Mouse (Mus musculus): ENCODE measurements around the gene Synj2bp. TPM values are rescaled to one million over a fixed set of nuclear protein-coding genes. Genes with fewer than 3 reads are reported as not detected.
"Not testable (repeated sequence)": the region's sequence is repeated elsewhere in the genome, so short reads cannot be mapped to it uniquely, and the experiment has no call there.

Gene Synj2bp
- total and polyA plus RNA-seq, 3 experiments, result 35.9 to 41.7 (median 39.5) TPM

- no peaks in the 10 kb centered on the region for H3K4me1 ChIP-seq (ENCODE audit: control insufficient read depth, insufficient read depth, low read length)
- H3K36me3 ChIP-seq (ENCODE audit: control insufficient read depth, insufficient read depth, low read length), result no peaks in the 10 kb centered on the region
- H3K27ac ChIP-seq, result peak overlapping the region; percentile 96
- TF ChIP-seq POLR2A (IDR thresholded peaks at IDR 0.05; ENCODE audit: insufficient read depth, low read depth, low read length) (no peak), EP300 (IDR thresholded peaks at IDR 0.05; ENCODE audit: insufficient read depth, low read depth, low read length) (no peak), CTCF (IDR thresholded peaks at IDR 0.05) (no peak)
- 0% methylated on average over 7 of the region's 7 CpGs for WGBS
- no peaks in the 10 kb centered on the region for H3K27me3 ChIP-seq (ENCODE audit: control insufficient read depth, insufficient read depth, low read length)
- DNase-seq, result no peak
- intact Hi-C loops (cut with DNase I), result loop anchor here (5.0 to 10.0 kb wide), 2 partner anchors 48 to 629 kb away; partner anchors contain the start of genes Gm20498 and Synj2bp
- H3K4me3 ChIP-seq, result peak overlapping the region; percentile 94
- H3K79me2 ChIP-seq (replicated peaks; ENCODE audit: control insufficient read depth, insufficient read depth, low read length), result peaks cover 3% of the 10 kb centered on the region
- H3K9ac ChIP-seq (ENCODE audit: low read depth, low read length), result peak overlapping the region; percentile 79; the same call in 1 of the 2 replicates
Observed at GRCm38 (mm10) chr12:81484212-81484611, 48.5 kb downstream of the Synj2bp start.

- intact Hi-C loops (cut with DNase I), result loop anchor here (5.0 to 10.0 kb wide), 2 partner anchors 49 to 629 kb away; partner anchors contain the start of genes Gm20498 and Synj2bp
- no peak overlapping the region for H3K9ac ChIP-seq (ENCODE audit: low read depth, low read length)
- WGBS, result 27% methylated on average over 17 of the region's 17 CpGs
Observed at GRCm38 (mm10) chr12:81483656-81484055, 49.1 kb downstream of the Synj2bp start.

GRCm38 (mm10) chr12:81459051-81459450, 73.7 kb downstream of the Synj2bp start:
- H3K79me2 ChIP-seq (replicated peaks; ENCODE audit: control insufficient read depth, insufficient read depth, low read length); DNase-seq; H3K4me3 ChIP-seq; H3K4me1 ChIP-seq (ENCODE audit: control insufficient read depth, insufficient read depth, low read length); H3K9ac ChIP-seq (ENCODE audit: low read depth, low read length); H3K27me3 ChIP-seq (ENCODE audit: control insufficient read depth, insufficient read depth, low read length); H3K27ac ChIP-seq; intact Hi-C loops (cut with DNase I); H3K36me3 ChIP-seq (ENCODE audit: control insufficient read depth, insufficient read depth, low read length): not testable (repeated sequence)
- whole genome bisulfite sequencing, result 94% methylated on average over 7 of the region's 7 CpGs

More at GRCm38 (mm10) chr12:81483656-81484055, 49.1 kb downstream of the Synj2bp start:
- Histone ChIP-seq H3K36me3 (ENCODE audit: control insufficient read depth, insufficient read depth, low read length) (no peaks in the 10 kb centered on the region), H3K4me3 (peak overlapping the region; percentile 94), H3K27ac (no peak overlapping the region), H3K79me2 (replicated peaks; ENCODE audit: control insufficient read depth, insufficient read depth, low read length) (peaks cover 3% of the 10 kb centered on the region), H3K27me3 (ENCODE audit: control insufficient read depth, insufficient read depth, low read length) (no peaks in the 10 kb centered on the region), H3K4me1 (ENCODE audit: control insufficient read depth, insufficient read depth, low read length) (no peaks in the 10 kb centered on the region)
- DNase-seq, result no peak
- TF ChIP-seq POLR2A (IDR thresholded peaks at IDR 0.05; ENCODE audit: insufficient read depth, low read depth, low read length) (no peak), CTCF (IDR thresholded peaks at IDR 0.05) (no peak), EP300 (IDR thresholded peaks at IDR 0.05; ENCODE audit: insufficient read depth, low read depth, low read length) (no peak)

Other genes with a start within 250 kb of the Synj2bp start
- gene Slc8a3, start 199.7 kb downstream of the Synj2bp start, total RNA-seq (2021), result under 1 TPM in 1 of 2 experiments, not detected in 1; 0.08 TPM
- gene Slc8a3, start 199.7 kb downstream of the Synj2bp start, polyA plus RNA-seq (2012; rRNA removed), result 0.18 TPM in 2 replicates
- gene Gm4787, start 153.4 kb downstream of the Synj2bp start, total RNA-seq (2021), result under 1 TPM; 0.39 to 0.59 TPM
- 0.12 and 0.23 TPM in 2 replicates for gene Gm4787, start 153.4 kb downstream of the Synj2bp start, polyA plus RNA-seq (2012; rRNA removed)
- gene Adam4, start 111.0 kb downstream of the Synj2bp start, total RNA-seq (2021), result under 1 TPM; 0.41 to 0.50 TPM
- 0.08 and 0.12 TPM in 2 replicates for gene Adam4, start 111.0 kb downstream of the Synj2bp start, polyA plus RNA-seq (2012; rRNA removed)
- 10 to 100 TPM; 58.8 to 66.8 TPM for gene Cox16, start 47.8 kb downstream of the Synj2bp start, total RNA-seq (2021)
- gene Cox16, start 47.8 kb downstream of the Synj2bp start, polyA plus RNA-seq (2012; rRNA removed), result 56.6 and 78.9 TPM in 2 replicates
- gene Gm20498, start within 50 bp of the Synj2bp start, total RNA-seq (2021), result 10 to 100 TPM; 44.2 to 48.8 TPM
- gene Gm20498, start within 50 bp of the Synj2bp start, polyA plus RNA-seq (2012; rRNA removed), result 12.1 and 18.3 TPM in 2 replicates
- gene Adam21, start 35.6 kb upstream of the Synj2bp start, total RNA-seq (2021), result under 1 TPM in 1 of 2 experiments, not detected in 1; 0.10 TPM
- gene Adam21, start 35.6 kb upstream of the Synj2bp start, polyA plus RNA-seq (2012; rRNA removed), result 0.09 TPM in 1 of 2 replicates, not detected in the other
- 10 to 100 TPM; 12.9 to 13.9 TPM for gene Med6, start 62.1 kb upstream of the Synj2bp start, total RNA-seq (2021)
- 6.8 and 9.5 TPM in 2 replicates for gene Med6, start 62.1 kb upstream of the Synj2bp start, polyA plus RNA-seq (2012; rRNA removed)
- 1 to 10 TPM; 1.7 to 2.2 TPM for gene Ttc9, start 98.3 kb upstream of the Synj2bp start, total RNA-seq (2021)
- gene Ttc9, start 98.3 kb upstream of the Synj2bp start, polyA plus RNA-seq (2012; rRNA removed), result 1.7 and 2.0 TPM in 2 replicates
- gene Map3k9, start 248.3 kb upstream of the Synj2bp start, total RNA-seq (2021), result under 1 TPM; 0.08 to 0.20 TPM
- gene Map3k9, start 248.3 kb upstream of the Synj2bp start, polyA plus RNA-seq (2012; rRNA removed), result 0.20 and 0.29 TPM in 2 replicates

Measured in heart, adult 2 months (tissue).